ENCODE assay signal across 30 mouse cellular contexts in genomic region chr12:75460561-75460960, GRCm38 (mm10). TPM values are rescaled to one million over a fixed set of nuclear protein-coding genes. Genes with fewer than 3 reads are reported as not detected.
DNase-seq lines count a peak whose midpoint lies in the region; ATAC-seq and TF ChIP-seq lines count a peak whose summit lies in the region.
"Had no signal": no experiment of that assay in that cellular context is flagged by ENCODE, and none has a peak within 500 bp of the region (broad histone marks: within the 10 kb centered on the region; RNA-seq: fewer than 3 reads in every experiment).

No protein-coding gene starts in this region.

- TF ChIP-seq CTCF in heart, adult 2 months (IDR thresholded peaks at IDR 0.05) = no peak

- ATAC-seq in heart, embryonic 12.5 days (ENCODE audit: insufficient number of reproducible peaks, low FRiP score) = no peak
- ATAC-seq: forebrain, postnatal 0 days; midbrain, embryonic 15.5 days had no signal

- no peak for TF ChIP-seq POLR2A in heart, adult 2 months (IDR thresholded peaks at IDR 0.05; ENCODE audit: insufficient read depth, low read depth, low read length)

- H3K9me3 ChIP-seq in heart, embryonic 12.5 days (replicated peaks) = no peaks in the 10 kb centered on the region
- H3K9me3 ChIP-seq: forebrain, embryonic 10.5 days; midbrain, embryonic 15.5 days had no signal

- DNase-seq in heart, adult 2 months = no peak
- peak; percentile 60 for DNase-seq in 416B (ENCODE audit: low read depth)
- DNase-seq in cerebellum, adult 18-20 months = peak; percentile 72 to 86
- peak; percentile 70 to 82 for DNase-seq in cerebellum, postnatal 25 days
- no peak for DNase-seq in spleen, postnatal 10 days (ENCODE audit: low spot score in 2 of 2)
- no peak for DNase-seq in adrenal gland, postnatal 10 days
- DNase-seq in spleen, adult 18-20 months = no peak
- DNase-seq: forebrain, postnatal 0 days; gastrocnemius, postnatal 36 days; kidney, adult 9 months; left cerebral cortex, postnatal 4 days; liver; lung, postnatal 10 days; thymus, postnatal 4 days had no signal

- H3K4me2 ChIP-seq in heart, embryonic 12.5 days = no peak overlapping the region
- H3K4me2 ChIP-seq: hindbrain, embryonic 14.5 days; midbrain, embryonic 15.5 days had no signal

- peaks cover 70% of the 10 kb centered on the region for H3K36me3 ChIP-seq in heart, embryonic 12.5 days
- peaks cover 5% of the 10 kb centered on the region for H3K36me3 ChIP-seq in heart, adult 2 months (ENCODE audit: control insufficient read depth, insufficient read depth, low read length)

- H3K4me3 ChIP-seq in heart, embryonic 12.5 days = no peak overlapping the region
- H3K4me3 ChIP-seq in heart, adult 2 months = no peak overlapping the region
- H3K4me3 ChIP-seq: forebrain, embryonic 10.5 days; left cerebral cortex, adult 2 months; midbrain, embryonic 15.5 days; myocyte had no signal

- intact Hi-C loops in heart, adult 2 months (cut with DNase I) = loop anchor here (5.0 kb wide), 1 partner anchor 312 kb away; no protein-coding TSS in a partner anchor

- no peak for TF ChIP-seq EP300 in heart, adult 2 months (IDR thresholded peaks at IDR 0.05; ENCODE audit: insufficient read depth, low read depth, low read length)

- H3K79me2 ChIP-seq in heart, adult 2 months (replicated peaks; ENCODE audit: control insufficient read depth, insufficient read depth, low read length) = no peaks in the 10 kb centered on the region

- H3K27ac ChIP-seq in heart, embryonic 12.5 days (ENCODE audit: poor library complexity, severe bottlenecking) = 0 out of 2 replicates have a peak overlapping the region, but pooled peaks have one; percentile 36
- H3K27ac ChIP-seq in heart, adult 2 months = no peak overlapping the region
- H3K27ac ChIP-seq: forebrain, embryonic 10.5 days; hindbrain, embryonic 14.5 days; left cerebral cortex, adult 2 months; midbrain, embryonic 15.5 days had no signal

- H3K9ac ChIP-seq in heart, embryonic 12.5 days = no peak overlapping the region
- H3K9ac ChIP-seq in heart, adult 2 months (ENCODE audit: low read depth, low read length) = no peak overlapping the region
- H3K9ac ChIP-seq: forebrain, postnatal 0 days; hindbrain, embryonic 14.5 days; midbrain, embryonic 15.5 days had no signal

- H3K27me3 ChIP-seq in heart, embryonic 12.5 days (replicated peaks) = no peaks in the 10 kb centered on the region
- H3K27me3 ChIP-seq in heart, adult 2 months (ENCODE audit: control insufficient read depth, insufficient read depth, low read length) = no peaks in the 10 kb centered on the region
- H3K27me3 ChIP-seq: CH12.LX; midbrain, embryonic 15.5 days had no signal

- 87% methylated on average over 5 of the region's 5 CpGs for WGBS in heart, embryonic 12.5 days
- WGBS in heart, adult 2 months = 47% methylated on average over 5 of the region's 5 CpGs

- peaks cover 7% of the 10 kb centered on the region for H3K4me1 ChIP-seq in heart, embryonic 12.5 days (replicated peaks)
- H3K4me1 ChIP-seq in heart, adult 2 months (ENCODE audit: control insufficient read depth, insufficient read depth, low read length) = peaks cover 2% of the 10 kb centered on the region; the same call in 1 of the 2 replicates
- H3K4me1 ChIP-seq: forebrain, embryonic 10.5 days; midbrain, embryonic 15.5 days had no signal

RNA-seq across cellular contexts. Expression of gene Gphb5, which starts 44.0 kb away (rescaled TPM):
- not detected in 2 replicates for polyA plus RNA-seq in heart, embryonic 12.5 days (2016; fragmentation: Nextera tagmentation; extraction: Ambion mirVana)
- total RNA-seq in heart, adult 2 months (2021) = not detected
- not detected in 2 replicates for polyA plus RNA-seq in heart, adult 2 months (2012; rRNA removed)
- total RNA-seq in adrenal gland, postnatal 10 days (2021) = not detected
- total RNA-seq: adrenal gland, postnatal 4 days; CH12.LX; forebrain, postnatal 0 days; gastrocnemius, postnatal 36 days; heart, postnatal 10 days; left cerebral cortex, adult 2 months; left cerebral cortex, postnatal 4 days; megakaryocyte-erythroid progenitor cell, adult 5-6 weeks; MEL had no signal
- polyA plus RNA-seq: forebrain, embryonic 10.5 days; forebrain, postnatal 0 days; hindbrain, embryonic 14.5 days; intestine, embryonic 14.5 days; liver, embryonic 16.5 days; midbrain, embryonic 15.5 days; myocyte; neural tube, embryonic 14.5 days; small intestine, adult 2 months; stomach, embryonic 14.5 days had no signal

Comparison
In these comparisons a context has a peak if more than half of its experiments do, and no peak if none do; other contexts are left out.
1. DNase-seq: peak in 416B (single experiment), cerebellum, adult 18-20 months (2 of 2) and cerebellum, postnatal 25 days (2 of 2); none in heart, adult 2 months (0 of 2), spleen, postnatal 10 days (0 of 2), adrenal gland, postnatal 10 days (single experiment) and spleen, adult 18-20 months (0 of 2).